In the genomic region with DNA sequence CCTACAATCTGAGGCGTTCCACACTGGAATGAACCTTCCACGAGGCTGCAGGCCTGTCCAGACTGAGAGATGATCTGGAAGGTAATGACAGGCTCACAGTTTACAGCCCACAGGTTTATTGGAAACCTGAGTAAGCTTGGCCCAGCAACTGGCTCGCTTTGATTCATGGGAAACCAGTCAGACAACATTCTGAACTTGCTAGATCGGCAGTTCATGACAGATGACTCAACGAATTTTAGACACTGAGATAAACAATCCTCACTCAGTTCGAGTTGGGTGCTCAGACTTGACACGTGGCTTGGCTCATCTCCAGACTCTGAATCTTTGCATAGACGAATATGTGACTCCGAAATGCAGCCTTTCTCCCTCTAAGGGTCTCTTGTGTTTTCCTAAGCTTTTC, we compare ENCODE assay signal across 10 mouse cellular contexts. TPM values are rescaled to one million over a fixed set of nuclear protein-coding genes. Genes with fewer than 3 reads are reported as not detected.
DNase-seq lines count a peak whose midpoint lies in the region; ATAC-seq lines count a peak whose summit lies in the region.
"Had no signal": no experiment of that assay in that cellular context is flagged by ENCODE, and none has a peak within 500 bp of the region (broad histone marks: within the 10 kb centered on the region; RNA-seq: fewer than 3 reads in every experiment).

No protein-coding gene starts in this region.

- peak; percentile 16 to 35 for DNase-seq in gastrocnemius, adult 8-10 months (ENCODE audit: low spot score in 2 of 2)
- DNase-seq in gastrocnemius, postnatal 14 days = no peak
- peak; percentile 70 for DNase-seq in NIH3T3 (ENCODE audit: low read depth)
- DNase-seq in kidney, adult 9 months = peak; percentile 54
- DNase-seq in lung, postnatal 36 days = peak; percentile 40
- DNase-seq in adrenal gland, adult 18-20 months (ENCODE audit: low spot score in 2 of 2) = no peak
- DNase-seq in retina, postnatal 1 day = no peak
- DNase-seq: heart, adult 2 months had no signal

- intact Hi-C loops in gastrocnemius, postnatal 14 days (cut with DNase I; ENCODE audit: low total_unique reads) = loop anchor here (5.0 kb wide), 1 partner anchor 45 kb away; no protein-coding TSS in a partner anchor

- ATAC-seq in frontal cortex, adult (ENCODE audit: low TSS enrichment) = no peak

RNA-seq across cellular contexts. Expression of gene Pla2g2d, which starts 17.1 kb away (rescaled TPM):
- under 1 TPM in 3 of 4 experiments, not detected in 1; 0.29 to 0.47 (median 0.36) TPM for total RNA-seq in gastrocnemius, adult 8-10 months (2022)
- not detected for total RNA-seq in gastrocnemius, postnatal 14 days (2021)
- total RNA-seq in adrenal gland, adult 18-20 months (2021) = 1 to 10 TPM; 1.3 to 2.5 TPM

RNA-seq across cellular contexts. Expression of gene Pla2g2f, which starts 35.2 kb away (rescaled TPM):
- total RNA-seq in gastrocnemius, adult 8-10 months (2022) = under 1 TPM in 1 of 4 experiments, not detected in 3; 0.12 TPM
- total RNA-seq in gastrocnemius, postnatal 14 days (2021) = not detected
- total RNA-seq in adrenal gland, adult 18-20 months (2021) = 10 to 100 TPM; 27.9 to 38.5 TPM
- total RNA-seq: left cerebral cortex, postnatal 25 days had no signal

RNA-seq across cellular contexts. Expression of gene Ubxn10, which starts 55.6 kb away (rescaled TPM):
- total RNA-seq in gastrocnemius, adult 8-10 months (2022) = under 1 TPM in 2 of 4 experiments, not detected in 2; 0.20 to 0.36 TPM
- under 1 TPM; 0.16 to 0.29 TPM for total RNA-seq in gastrocnemius, postnatal 14 days (2021)
- total RNA-seq in adrenal gland, adult 18-20 months (2021) = under 1 TPM; 0.70 to 0.99 TPM

Comparison
In these comparisons a context has a peak if more than half of its experiments do, and no peak if none do; other contexts are left out.
1. DNase-seq: peak in gastrocnemius, adult 8-10 months (2 of 2), NIH3T3 (single experiment), kidney, adult 9 months (single experiment) and lung, postnatal 36 days (single experiment); none in gastrocnemius, postnatal 14 days (single experiment), adrenal gland, adult 18-20 months (0 of 2) and retina, postnatal 1 day (single experiment).
2. RNA of gene Pla2g2f, which starts 35.2 kb away (total RNA-seq): 27.9 to 38.5 TPM in adrenal gland, adult 18-20 months; 0.12 TPM in gastrocnemius, adult 8-10 months and not detected in gastrocnemius, postnatal 14 days; every median in the first group is over 10 times any median in the second.